Mouse (Mus musculus): ENCODE measurements around the gene Cd164. TPM values are rescaled to one million over a fixed set of nuclear protein-coding genes. Genes with fewer than 3 reads are reported as not detected.

The Cd164 gene
- total RNA-seq, 2 experiments from 2014 or later: 221 to 227 TPM

Other genes starting within 250 kb of the Cd164 start
- 10 to 100 TPM in 1 of 2 experiments, 1 to 10 TPM in 1; 9.5 to 10.1 TPM for gene Fig4, start 216.2 kb upstream of the Cd164 start, total RNA-seq (2021)
- not detected for gene Ak9, start 215.4 kb upstream of the Cd164 start, total RNA-seq (2021)
- 10 to 100 TPM in 1 of 2 experiments, 1 to 10 TPM in 1; 8.8 to 11.3 TPM for gene Zbtb24, start 69.0 kb upstream of the Cd164 start, total RNA-seq (2021)
- gene Mical1, start 43.1 kb upstream of the Cd164 start, total RNA-seq (2021): 10 to 100 TPM; 32.7 to 42.9 TPM
- 10 to 100 TPM; 18.7 to 21.4 TPM for gene Smpd2, start 29.0 kb upstream of the Cd164 start, total RNA-seq (2021)
- not detected for gene Ppil6, start 29.0 kb upstream of the Cd164 start, total RNA-seq (2021)
- gene Ccdc162, start 197.2 kb downstream of the Cd164 start, total RNA-seq (2021): 1 to 10 TPM; 2.6 to 3.4 TPM